Mouse (Mus musculus): ENCODE measurements at regions not wholly inside any gene's neighbourhood (a gene's known extent, or its start where the extent isn't known, plus 50 kb on each side); places are given as distances from the start of the nearest gene placed in this dataset.

- no peak for DNase-seq (ENCODE audit: extremely low read depth, insufficient read length, low spot score)
Measured at GRCm38 (mm10) chr5:4615233-4615632, 142.6 kb downstream of the Fzd1 start.

- DNase-seq (ENCODE audit: extremely low read depth, insufficient read length, low spot score) = no peak
Measured at GRCm38 (mm10) chr5:4597471-4597870, 160.4 kb downstream of the Fzd1 start.

GRCm38 (mm10) chr5:4595010-4595409 lies 162.8 kb downstream of the Fzd1 start:
- no peak for DNase-seq (ENCODE audit: extremely low read depth, insufficient read length, low spot score)

GRCm38 (mm10) chr5:4594562-4594961 lies 163.3 kb downstream of the Fzd1 start:
- no peak for DNase-seq (ENCODE audit: extremely low read depth, insufficient read length, low spot score)

- no peak for DNase-seq (ENCODE audit: extremely low read depth, insufficient read length, low spot score)
Measured at GRCm38 (mm10) chr5:4593638-4594381, 164.0 kb downstream of the Fzd1 start.

GRCm38 (mm10) chr5:4591721-4592120 lies 166.1 kb downstream of the Fzd1 start:
- DNase-seq (ENCODE audit: extremely low read depth, insufficient read length, low spot score) = no peak

- no peak for DNase-seq (ENCODE audit: extremely low read depth, insufficient read length, low spot score)
Measured at GRCm38 (mm10) chr5:4582702-4583475, 174.9 kb downstream of the Fzd1 start.

GRCm38 (mm10) chr5:4580185-4580839 lies 177.5 kb downstream of the Fzd1 start:
- no peak for DNase-seq (ENCODE audit: extremely low read depth, insufficient read length, low spot score)

- DNase-seq (ENCODE audit: extremely low read depth, insufficient read length, low spot score) = no peak
Measured at GRCm38 (mm10) chr5:4578856-4579255, 179.0 kb downstream of the Fzd1 start.

- DNase-seq (ENCODE audit: extremely low read depth, insufficient read length, low spot score) = no peak
Measured at GRCm38 (mm10) chr5:4577179-4577578, 180.7 kb downstream of the Fzd1 start.

GRCm38 (mm10) chr5:4563862-4564261 lies 194.0 kb downstream of the Fzd1 start:
- no peak for DNase-seq (ENCODE audit: extremely low read depth, insufficient read length, low spot score)

GRCm38 (mm10) chr5:4561661-4562060 lies 196.2 kb downstream of the Fzd1 start:
- no peak for DNase-seq (ENCODE audit: extremely low read depth, insufficient read length, low spot score)

- no peak for DNase-seq (ENCODE audit: extremely low read depth, insufficient read length, low spot score)
Measured at GRCm38 (mm10) chr5:4561139-4561470, 196.7 kb downstream of the Fzd1 start.

GRCm38 (mm10) chr5:4560370-4561138 lies 197.3 kb downstream of the Fzd1 start:
- DNase-seq (ENCODE audit: extremely low read depth, insufficient read length, low spot score) = no peak

GRCm38 (mm10) chr5:4554972-4555371 lies 202.9 kb downstream of the Fzd1 start:
- DNase-seq (ENCODE audit: extremely low read depth, insufficient read length, low spot score) = no peak

- no peak for DNase-seq (ENCODE audit: extremely low read depth, insufficient read length, low spot score)
Measured at GRCm38 (mm10) chr5:4538572-4538971, 219.3 kb downstream of the Fzd1 start.

GRCm38 (mm10) chr5:4536790-4537189 lies 221.0 kb downstream of the Fzd1 start:
- DNase-seq (ENCODE audit: extremely low read depth, insufficient read length, low spot score) = no peak

GRCm38 (mm10) chr5:4535951-4536350 lies 221.9 kb downstream of the Fzd1 start:
- no peak for DNase-seq (ENCODE audit: extremely low read depth, insufficient read length, low spot score)

GRCm38 (mm10) chr5:4534512-4534911 lies 223.3 kb downstream of the Fzd1 start:
- DNase-seq (ENCODE audit: extremely low read depth, insufficient read length, low spot score) = no peak

- DNase-seq (ENCODE audit: extremely low read depth, insufficient read length, low spot score) = no peak
Measured at GRCm38 (mm10) chr5:4530236-4531067, 227.4 kb downstream of the Fzd1 start.

Measured in 3134 (cell line).